Comparison of ENCODE assay signal across 10 mouse cellular contexts in the genomic region with DNA sequence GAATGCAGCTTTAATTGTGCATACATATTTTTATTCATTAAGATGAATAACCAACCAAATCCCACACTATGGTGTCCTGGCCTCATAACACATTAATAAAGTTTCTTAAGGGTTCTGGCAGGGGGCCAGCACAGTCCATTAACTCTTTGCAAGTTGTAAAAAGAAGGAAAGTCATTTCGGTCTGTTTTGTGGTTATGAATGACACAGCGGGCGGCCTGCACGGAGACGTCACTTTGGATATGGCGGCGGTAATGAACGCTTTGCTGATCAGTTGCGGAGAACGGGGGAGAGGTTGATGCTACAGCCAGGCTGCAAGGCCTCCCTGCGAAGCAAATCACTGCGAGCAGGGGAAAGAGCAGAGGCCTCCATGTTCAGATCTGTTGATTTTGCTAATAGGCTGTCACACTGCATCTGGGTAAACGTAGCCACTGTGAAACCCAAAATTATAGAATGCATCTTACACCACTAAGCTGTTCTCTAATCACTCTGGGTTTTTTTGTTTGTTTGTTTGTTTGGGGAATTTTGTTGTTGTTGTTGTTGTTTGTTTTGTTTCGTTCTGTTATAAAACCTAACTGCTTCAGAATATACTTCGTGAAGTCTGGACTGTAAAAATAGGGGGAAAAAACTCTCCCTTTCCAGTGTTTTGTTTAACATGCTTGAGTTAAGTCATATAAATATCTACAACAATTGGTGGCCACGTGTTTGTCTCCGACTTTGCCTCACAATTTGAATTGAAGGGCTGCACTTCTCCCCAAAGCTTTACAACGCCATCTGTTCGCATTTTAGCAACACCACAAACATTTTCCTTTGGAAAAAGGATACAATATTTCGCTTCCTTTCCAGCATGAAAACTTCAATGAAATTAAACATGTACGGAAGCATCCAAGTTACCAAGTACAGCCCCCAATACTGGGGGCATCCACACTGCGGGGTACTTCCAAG.
DNase-seq lines count a peak whose midpoint lies in the region; ATAC-seq and TF ChIP-seq lines count a peak whose summit lies in the region.
"Had no signal": no experiment of that assay in that cellular context is flagged by ENCODE, and none has a peak within 500 bp of the region (broad histone marks: within the 10 kb centered on the region; RNA-seq: fewer than 3 reads in every experiment).

No protein-coding gene starts in this region.

- peaks cover 50% of the 10 kb centered on the region for H3K4me1 ChIP-seq in forebrain, embryonic 14.5 days (ENCODE audit: control insufficient read depth, insufficient read depth, low read length)
- peaks cover 29% of the 10 kb centered on the region for H3K4me1 ChIP-seq in midbrain, embryonic 13.5 days (replicated peaks)
- H3K4me1 ChIP-seq in intestine, postnatal 0 days (replicated peaks; ENCODE audit: control insufficient read depth, insufficient read depth, low read length) = peaks cover 23% of the 10 kb centered on the region

- H3K9me3 ChIP-seq in forebrain, embryonic 14.5 days (replicated peaks; ENCODE audit: control insufficient read depth, low read length) = no peaks in the 10 kb centered on the region
- no peaks in the 10 kb centered on the region for H3K9me3 ChIP-seq in midbrain, embryonic 13.5 days
- H3K9me3 ChIP-seq in intestine, postnatal 0 days (ENCODE audit: control insufficient read depth) = no peaks in the 10 kb centered on the region

- no peaks in the 10 kb centered on the region for H3K27me3 ChIP-seq in forebrain, embryonic 14.5 days (replicated peaks; ENCODE audit: control insufficient read depth, insufficient read depth, low read length)
- no peaks in the 10 kb centered on the region for H3K27me3 ChIP-seq in midbrain, embryonic 13.5 days
- no peaks in the 10 kb centered on the region for H3K27me3 ChIP-seq in intestine, postnatal 0 days (replicated peaks; ENCODE audit: control insufficient read depth, insufficient read depth, low read length)

- H3K4me3 ChIP-seq in forebrain, embryonic 14.5 days (ENCODE audit: low read depth, low read length) = no peak overlapping the region
- no peak overlapping the region for H3K4me3 ChIP-seq in midbrain, embryonic 13.5 days (replicated peaks)
- H3K4me3 ChIP-seq in intestine, postnatal 0 days (ENCODE audit: low read depth, low read length) = no peak overlapping the region

- peak; percentile 61 for DNase-seq in kidney, postnatal 10 days
- DNase-seq in kidney, adult 8-10 months = no peak
- DNase-seq in brain, embryonic 14.5 days (ENCODE audit: low read depth) = peak; percentile 82
- peak; percentile 68 for DNase-seq in forebrain, embryonic 14.5 days (ENCODE audit: low spot score)
- no peak for DNase-seq in ovary, postnatal 14 days (ENCODE audit: low spot score)
- no peak for DNase-seq in adrenal gland, postnatal 10 days
- DNase-seq: cerebellum, adult 11-12 months; thymus, postnatal 36 days had no signal

- no peaks in the 10 kb centered on the region for H3K36me3 ChIP-seq in forebrain, embryonic 14.5 days (ENCODE audit: control insufficient read depth, insufficient read depth, low read length)
- no peaks in the 10 kb centered on the region for H3K36me3 ChIP-seq in midbrain, embryonic 13.5 days
- H3K36me3 ChIP-seq in intestine, postnatal 0 days (ENCODE audit: control insufficient read depth, insufficient read depth) = no peaks in the 10 kb centered on the region

- H3K4me2 ChIP-seq in forebrain, embryonic 14.5 days (ENCODE audit: low read length) = peak overlapping the region; percentile 39
- H3K4me2 ChIP-seq in midbrain, embryonic 13.5 days (replicated peaks) = peak overlapping the region; percentile 34; the same call in 1 of the 2 replicates
- H3K4me2 ChIP-seq in intestine, postnatal 0 days (replicated peaks; ENCODE audit: low read depth) = no peak overlapping the region

- H3K27ac ChIP-seq in forebrain, embryonic 14.5 days (ENCODE audit: low read depth, low read length) = no peak overlapping the region
- H3K27ac ChIP-seq in midbrain, embryonic 13.5 days = 0 out of 2 replicates have a peak overlapping the region, but pooled peaks have one; percentile 26
- H3K27ac ChIP-seq in intestine, postnatal 0 days (ENCODE audit: low read depth, low read length) = no peak overlapping the region

- WGBS in forebrain, embryonic 14.5 days = 19% methylated on average over 22 of the region's 22 CpGs
- 44% methylated on average over 22 of the region's 22 CpGs for WGBS in midbrain, embryonic 13.5 days
- 59% methylated on average over 22 of the region's 22 CpGs for WGBS in intestine, postnatal 0 days

- no peak for TF ChIP-seq POLR2A in brain, embryonic 14.5 days (IDR thresholded peaks at IDR 0.05; ENCODE audit: borderline replicate concordance, extremely low read depth, insufficient read depth, insufficient read length, poor library complexity, severe bottlenecking)

- 0 out of 2 replicates have a peak overlapping the region, but pooled peaks have one; percentile 33 for H3K9ac ChIP-seq in forebrain, embryonic 14.5 days (ENCODE audit: low read length)
- no peak overlapping the region; the same call in 1 of the 2 replicates for H3K9ac ChIP-seq in midbrain, embryonic 13.5 days (replicated peaks)
- no peak overlapping the region for H3K9ac ChIP-seq in intestine, postnatal 0 days (ENCODE audit: low read depth, low read length)

- peak; percentile 35; the same call in 1 of the 2 replicates for ATAC-seq in forebrain, embryonic 14.5 days
- peak; percentile 56 for ATAC-seq in midbrain, embryonic 13.5 days
- ATAC-seq in intestine, postnatal 0 days = no peak

- no peak for TF ChIP-seq CTCF in brain, embryonic 14.5 days (IDR thresholded peaks at IDR 0.05; ENCODE audit: borderline replicate concordance, extremely low read depth, insufficient read depth, insufficient read length)
- no peak for TF ChIP-seq CTCF in intestine, postnatal 0 days (IDR thresholded peaks at IDR 0.05; ENCODE audit: low read depth)

Comparison
In these comparisons a context has a peak if more than half of its experiments do, and no peak if none do; other contexts are left out.
1. DNase-seq: peak in kidney, postnatal 10 days (single experiment), brain, embryonic 14.5 days (single experiment) and forebrain, embryonic 14.5 days (single experiment); none in kidney, adult 8-10 months (0 of 2), ovary, postnatal 14 days (single experiment) and adrenal gland, postnatal 10 days (single experiment).